Mouse (Mus musculus) C2C12 (cell line): ENCODE measurements around the gene Atp8b2. TPM values are rescaled to one million over a fixed set of nuclear protein-coding genes. Genes with fewer than 3 reads are reported as not detected.

Experiments used
- H3K27me3 ChIP-seq: one replicate; pipeline ENCODE4 v1.6.1; 2011; ENCODE audit not compliant: control insufficient read depth, insufficient read depth, insufficient read length
- H3K36me3 ChIP-seq: one replicate; pipeline ENCODE4 v1.6.1; 2011; ENCODE audit not compliant: control insufficient read depth, insufficient read depth
- H3K4me3 ChIP-seq: one replicate; pipeline ENCODE4 v1.5.1; 2011; ENCODE audit warnings: mild to moderate bottlenecking, control low read depth; ENCODE audit not compliant: poor library complexity, insufficient read depth, severe bottlenecking
- H3K79me2 ChIP-seq: one replicate; pipeline ENCODE4 v1.6.1; 2011; ENCODE audit not compliant: control insufficient read depth, insufficient read depth
- H3K79me3 ChIP-seq: one replicate; pipeline ENCODE4 v1.6.1; 2011; ENCODE audit warnings: low read depth, control low read depth
- H3ac ChIP-seq: one replicate; pipeline ENCODE3; 2011; ENCODE audit warnings: low read depth; ENCODE audit not compliant: control insufficient read depth, insufficient read length
- CEBPB ChIP-seq: IDR thresholded peaks from one replicate; pipeline ENCODE4 v1.6.1; 2011; ENCODE audit warnings: low read depth, mild to moderate bottlenecking, control low read depth, moderate library complexity
- CTCF ChIP-seq: IDR thresholded peaks from one replicate; pipeline ENCODE4 v1.5.1; 2011; ENCODE audit not compliant: control insufficient read depth, insufficient read depth, insufficient read length
- FOSL1 ChIP-seq: IDR thresholded peaks from one replicate; pipeline ENCODE4 v1.8.0; 2011; ENCODE audit warnings: mild to moderate bottlenecking, low read length; ENCODE audit not compliant: poor library complexity, insufficient read depth, severe bottlenecking
- MAX ChIP-seq: IDR thresholded peaks from one replicate; pipeline ENCODE4 v1.6.1; 2011; ENCODE audit warnings: mild to moderate bottlenecking, control low read depth
- MYOD1 ChIP-seq: IDR thresholded peaks from one replicate; pipeline ENCODE4 v1.6.1; 2011; ENCODE audit warnings: low read depth; ENCODE audit not compliant: control insufficient read depth, insufficient read length
- MYOG ChIP-seq: IDR thresholded peaks from one replicate; pipeline ENCODE4 v1.6.1; 2011; ENCODE audit not compliant: control insufficient read depth, insufficient read length; ENCODE audit errors: extremely low read depth
- USF1 ChIP-seq: IDR thresholded peaks from one replicate; pipeline ENCODE4 v1.6.1; 2011; ENCODE audit warnings: low read depth, mild to moderate bottlenecking, control low read depth, moderate library complexity
- microRNA-seq: library from miRNA; unstranded; fragments of <30 nt; microRNA quantifications from one replicate; pipeline ENCODE4, GENCODE M21; 2019; ENCODE audit warnings: borderline microRNAs expressed
- polyA plus RNA-seq: library from polyadenylated mRNA; unstranded; fragments of >200 nt; fragmentation: generic; extraction: Trizol; gene quantifications from one replicate; pipeline ENCODE4 v1.2.1, GENCODE M21; 2012; ENCODE audit warnings: missing spikeins

The Atp8b2 gene
- polyA plus RNA-seq, 1 experiment = 26.8 TPM

DNA sequence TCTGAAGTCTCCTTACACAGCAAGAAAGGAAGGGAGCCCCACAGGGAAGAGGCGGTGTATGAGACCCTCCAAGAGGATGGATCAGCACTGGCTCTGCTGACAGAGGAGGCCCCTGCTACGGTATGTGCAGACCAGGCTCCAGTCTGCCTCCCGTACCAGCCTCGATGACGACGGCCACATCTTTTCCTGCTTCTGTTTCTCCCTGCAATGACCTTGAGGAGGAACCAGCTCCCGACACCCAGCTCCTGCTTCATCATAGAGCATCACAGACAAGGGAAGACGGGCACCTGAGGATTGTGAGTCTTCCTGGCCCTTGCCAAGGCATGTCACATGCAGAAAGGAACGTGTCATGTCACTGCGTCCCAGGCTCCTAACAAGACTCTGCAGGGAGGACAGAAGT is 65.3 kb downstream of the Atp8b2 start:
- H3K4me3 ChIP-seq = no peak overlapping the region

DNA sequence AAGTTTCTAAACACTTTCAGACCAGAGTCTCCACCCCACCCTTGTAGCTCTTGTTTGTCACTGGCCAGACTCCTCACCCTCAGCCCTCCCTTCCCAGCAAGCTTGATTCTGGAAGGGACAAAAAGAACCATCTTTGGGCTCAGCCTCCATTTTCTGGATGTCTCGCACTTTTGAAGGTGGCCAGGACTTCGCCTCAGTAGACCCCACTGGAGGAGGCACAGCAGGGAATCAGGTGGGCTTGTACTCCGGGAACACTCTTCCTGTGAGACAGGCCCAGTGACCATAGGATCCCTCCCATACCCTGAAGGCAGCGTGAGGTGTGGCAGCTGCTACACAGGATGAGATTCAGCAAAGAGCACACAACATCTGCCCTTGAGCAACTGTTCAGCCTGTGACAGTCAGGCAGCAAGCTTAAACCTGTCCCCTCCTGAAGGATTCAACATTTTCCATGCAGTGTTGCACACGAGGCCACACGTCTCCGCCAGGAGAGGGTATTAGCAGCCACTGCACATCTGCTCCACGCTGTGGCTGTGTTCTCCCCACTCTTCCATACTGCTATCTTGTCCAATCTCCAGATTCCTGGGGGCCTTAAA is 66.0 kb downstream of the Atp8b2 start:
- TF ChIP-seq MYOG (no peak), USF1 (no peak), CEBPB (no peak), FOSL1 (no peak), MYOD1 (no peak), CTCF (no peak), MAX (no peak)
- Histone ChIP-seq H3ac (peak overlapping the region; percentile 54), H3K79me3 (no peaks in the 10 kb centered on the region), H3K36me3 (no peaks in the 10 kb centered on the region), H3K79me2 (peaks cover 18% of the 10 kb centered on the region), H3K4me3 (no peak overlapping the region), H3K27me3 (no peaks in the 10 kb centered on the region)

More for the DNA sequence above, 65.3 kb downstream of the Atp8b2 start:
- Histone ChIP-seq H3K27me3 (no peaks in the 10 kb centered on the region), H3K36me3 (no peaks in the 10 kb centered on the region), H3K79me3 (no peaks in the 10 kb centered on the region), H3ac (no peak overlapping the region), H3K79me2 (peaks cover 18% of the 10 kb centered on the region)
- no peak for TF ChIP-seq USF1
- TF ChIP-seq CTCF = no peak
- no peak for TF ChIP-seq MAX
- TF ChIP-seq CEBPB = no peak
- no peak for TF ChIP-seq MYOD1
- TF ChIP-seq FOSL1 = no peak
- no peak for TF ChIP-seq MYOG

DNA sequence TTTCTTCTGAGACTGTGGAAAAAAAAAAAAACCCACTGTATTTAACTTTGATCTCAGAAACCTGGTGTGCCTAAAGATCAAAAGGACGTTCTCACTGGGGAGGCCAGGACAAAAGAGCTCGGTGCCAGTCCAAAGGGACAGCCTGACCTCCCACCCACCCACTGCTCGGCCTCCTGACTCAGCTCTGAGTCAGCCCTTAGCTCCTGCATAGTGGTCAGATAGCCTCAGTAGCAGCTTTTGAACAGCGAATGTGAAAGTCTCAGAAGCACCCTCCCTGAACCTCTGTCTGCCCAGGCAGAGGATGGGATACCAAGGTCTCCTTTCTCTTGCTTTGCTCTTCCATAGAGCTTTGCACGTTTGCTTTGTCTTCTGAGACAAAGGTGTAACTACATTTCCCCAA is 66.7 kb downstream of the Atp8b2 start:
- Histone ChIP-seq H3K79me3 (no peaks in the 10 kb centered on the region), H3ac (peak overlapping the region; percentile 15), H3K36me3 (no peaks in the 10 kb centered on the region), H3K27me3 (no peaks in the 10 kb centered on the region), H3K4me3 (peak overlapping the region; percentile 7), H3K79me2 (peaks cover 17% of the 10 kb centered on the region)
- TF ChIP-seq USF1 (no peak), MYOG (no peak), FOSL1 (peak; percentile 80), MAX (no peak), MYOD1 (peak; percentile 30)

- H3K36me3 ChIP-seq = no peaks in the 10 kb centered on the region
- TF ChIP-seq MAX (no peak), USF1 (no peak), FOSL1 (no peak)
- H3K79me3 ChIP-seq = no peaks in the 10 kb centered on the region
- peaks cover 12% of the 10 kb centered on the region for H3K79me2 ChIP-seq
- no peak overlapping the region for H3ac ChIP-seq
- H3K4me3 ChIP-seq = no peak overlapping the region
- H3K27me3 ChIP-seq = no peaks in the 10 kb centered on the region
Observed at GRCm38 (mm10) chr3:89892517-89893106, 70.7 kb downstream of the Atp8b2 start.

- H3K27me3 ChIP-seq = no peaks in the 10 kb centered on the region
- TF ChIP-seq FOSL1 = no peak
- no peak for TF ChIP-seq CTCF
- no peak overlapping the region for H3ac ChIP-seq
Observed at GRCm38 (mm10) chr3:89891696-89892095, 71.6 kb downstream of the Atp8b2 start.

GRCm38 (mm10) chr3:89889841-89890430 is 73.4 kb downstream of the Atp8b2 start:
- no peaks in the 10 kb centered on the region for H3K79me3 ChIP-seq
- no peaks in the 10 kb centered on the region for H3K27me3 ChIP-seq
- H3K79me2 ChIP-seq = peaks cover 8% of the 10 kb centered on the region
- TF ChIP-seq CEBPB (no peak), USF1 (no peak), MYOG (no peak), MYOD1 (no peak), CTCF (no peak), FOSL1 (no peak)
- no peak overlapping the region for H3ac ChIP-seq
- H3K36me3 ChIP-seq = no peaks in the 10 kb centered on the region
- no peak overlapping the region for H3K4me3 ChIP-seq

More at GRCm38 (mm10) chr3:89891696-89892095, 71.6 kb downstream of the Atp8b2 start:
- Histone ChIP-seq H3K79me3 (no peaks in the 10 kb centered on the region), H3K36me3 (no peaks in the 10 kb centered on the region), H3K79me2 (peaks cover 12% of the 10 kb centered on the region), H3K4me3 (no peak overlapping the region)

Small RNA genes within 50 kb of the gene (microRNA-seq; reads per million reads assigned to microRNA genes)
- gene Mir7669 = 1.7 reads per million, percentile 36 among the genes with 10 or more reads in this experiment

Other genes starting within 250 kb of the Atp8b2 start
- gene Adar, start 248.5 kb downstream of the Atp8b2 start, polyA plus RNA-seq = 10.1 TPM
- gene Chrnb2, start 198.9 kb downstream of the Atp8b2 start, polyA plus RNA-seq = 0.21 TPM
- 49.2 TPM for gene Ube2q1, start 189.9 kb downstream of the Atp8b2 start, polyA plus RNA-seq
- gene She, start 132.1 kb downstream of the Atp8b2 start, polyA plus RNA-seq = not detected
- gene Il6ra, start 50.3 kb downstream of the Atp8b2 start, polyA plus RNA-seq = 1.2 TPM
- 296 TPM for gene Hax1, start 35.3 kb upstream of the Atp8b2 start, polyA plus RNA-seq
- gene 4933434E20Rik, start 88.1 kb upstream of the Atp8b2 start, polyA plus RNA-seq = 67.6 TPM
- gene Ubap2l, start 89.1 kb upstream of the Atp8b2 start, polyA plus RNA-seq = 110 TPM
- gene Tpm3, start 109.1 kb upstream of the Atp8b2 start, polyA plus RNA-seq = 341 TPM
- gene Nup210l, start 140.6 kb upstream of the Atp8b2 start, polyA plus RNA-seq = 0.47 TPM